Mouse (Mus musculus) liver, adult 2 months (tissue): ENCODE data around the gene Olfr92.

Experiments
- CTCF ChIP-seq: fragments of 200-500 bp; IDR thresholded peaks from 2 replicates; pipeline ENCODE4 v1.5.1; 2011; ENCODE audit warnings: low read depth, low read length, control low read depth
- POLR2A ChIP-seq: fragments of 200-500 bp; IDR thresholded peaks from 2 replicates; pipeline ENCODE4 v1.6.1; 2011; ENCODE audit warnings: low read length, control low read depth; ENCODE audit not compliant: insufficient read depth; ENCODE audit errors: extremely low read depth

DNA sequence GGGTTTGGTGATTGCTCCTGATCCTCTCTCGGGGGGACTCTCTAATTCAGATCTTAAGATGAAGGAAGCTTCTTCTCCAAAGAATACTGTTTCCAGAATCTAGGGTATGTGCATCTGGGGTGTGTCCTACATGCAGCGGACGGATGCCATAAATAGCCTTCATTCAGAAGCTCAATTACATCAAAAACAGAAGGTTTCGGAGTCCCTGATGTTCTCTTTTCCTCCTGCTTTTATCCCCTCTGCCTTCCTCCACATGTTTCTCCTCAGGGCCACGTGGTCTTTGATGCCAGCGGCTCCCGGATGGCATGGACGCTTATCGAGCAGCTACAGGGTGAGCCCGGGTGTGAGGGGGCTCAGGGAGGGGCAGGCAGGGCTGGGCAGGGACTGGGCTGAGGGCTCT lies 56.8 kb downstream of the Olfr92 start:
- TF ChIP-seq CTCF (no peak), POLR2A (no peak)
